ENCODE assay signal across 29 mouse cellular contexts in the genomic region with DNA sequence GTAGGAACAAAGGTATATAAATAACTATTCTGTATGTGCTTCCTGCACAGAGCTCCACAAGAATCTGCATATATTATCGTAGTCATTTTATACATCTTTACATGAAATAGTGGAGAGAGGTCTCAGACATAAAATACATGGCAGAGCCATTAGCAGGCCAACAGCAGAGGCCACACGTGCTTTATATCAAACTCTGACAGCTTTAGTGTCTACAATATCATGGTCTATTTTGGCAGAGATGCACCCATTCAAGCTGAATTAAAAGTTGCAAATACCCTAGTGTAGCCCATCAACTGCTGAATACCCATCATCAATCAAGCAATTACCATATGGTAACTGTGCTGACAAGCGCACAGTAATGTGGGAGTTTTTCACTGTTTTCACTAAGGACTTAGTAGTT.
DNase-seq lines count a peak whose midpoint lies in the region; ATAC-seq and TF ChIP-seq lines count a peak whose summit lies in the region.
"Had no signal": no experiment of that assay in that cellular context is flagged by ENCODE, and none has a peak within 500 bp of the region (broad histone marks: within the 10 kb centered on the region; RNA-seq: fewer than 3 reads in every experiment).

No protein-coding gene starts in this region.

- no peaks in the 10 kb centered on the region for H3K27me3 ChIP-seq in hindbrain, embryonic 12.5 days
- no peaks in the 10 kb centered on the region for H3K27me3 ChIP-seq in hindbrain, embryonic 14.5 days (ENCODE audit: control insufficient read depth, insufficient read depth, low read length)
- H3K27me3 ChIP-seq in kidney, postnatal 0 days (ENCODE audit: insufficient read depth, low read length), result no peaks in the 10 kb centered on the region
- H3K27me3 ChIP-seq in kidney, adult 2 months (replicated peaks; ENCODE audit: control insufficient read depth, insufficient read depth, low read length), result no peaks in the 10 kb centered on the region
- no peaks in the 10 kb centered on the region for H3K27me3 ChIP-seq in heart, adult 2 months (ENCODE audit: control insufficient read depth, insufficient read depth, low read length)
- H3K27me3 ChIP-seq: embryonic facial prominence, embryonic 13.5 days; heart, embryonic 15.5 days; hindbrain, embryonic 13.5 days; limb, embryonic 13.5 days; megakaryocyte, embryonic 14.5 days; midbrain, embryonic 13.5 days; Patski had no signal

- peak; percentile 38; the same call in 1 of the 2 replicates for ATAC-seq in hindbrain, embryonic 12.5 days (ENCODE audit: low FRiP score)
- no peak for ATAC-seq in hindbrain, embryonic 14.5 days (ENCODE audit: low FRiP score)
- ATAC-seq in kidney, postnatal 0 days (replicated peaks; ENCODE audit: low FRiP score, low read depth), result peak; percentile 54; the same call in 1 of the 2 replicates
- ATAC-seq: forebrain, postnatal 0 days; inflammation-experienced regulatory T-cells, adult 6 months; midbrain, embryonic 13.5 days; Patski had no signal

- H3K4me3 ChIP-seq in hindbrain, embryonic 12.5 days, result no peak overlapping the region
- no peak overlapping the region for H3K4me3 ChIP-seq in hindbrain, embryonic 14.5 days (replicated peaks; ENCODE audit: low read length)
- H3K4me3 ChIP-seq in kidney, postnatal 0 days (replicated peaks; ENCODE audit: low read depth, low read length), result no peak overlapping the region
- no peak overlapping the region for H3K4me3 ChIP-seq in kidney, adult 2 months (ENCODE audit: insufficient read depth, low read depth, low read length)
- no peak overlapping the region for H3K4me3 ChIP-seq in heart, adult 2 months
- H3K4me3 ChIP-seq: embryonic facial prominence, embryonic 13.5 days; forebrain, embryonic 10.5 days; heart, embryonic 15.5 days; hindbrain, embryonic 13.5 days; layer of hippocampus, adult 2 months; left cerebral cortex, adult 2 months; limb, embryonic 13.5 days; megakaryocyte, embryonic 14.5 days; midbrain, embryonic 13.5 days had no signal

- WGBS in hindbrain, embryonic 12.5 days, result 57% methylated on average over 3 of the region's 3 CpGs
- 59% methylated on average over 3 of the region's 3 CpGs for WGBS in hindbrain, embryonic 14.5 days
- 43% methylated on average over 3 of the region's 3 CpGs for WGBS in kidney, postnatal 0 days
- WGBS in kidney, adult 2 months, result 49% methylated on average over 3 of the region's 3 CpGs
- WGBS in heart, adult 2 months, result 71% methylated on average over 3 of the region's 3 CpGs

- no peak overlapping the region for H3K4me2 ChIP-seq in hindbrain, embryonic 12.5 days (replicated peaks)
- no peak overlapping the region for H3K4me2 ChIP-seq in hindbrain, embryonic 14.5 days (replicated peaks)
- no peak overlapping the region for H3K4me2 ChIP-seq in kidney, postnatal 0 days (ENCODE audit: low read length)
- H3K4me2 ChIP-seq: embryonic facial prominence, embryonic 13.5 days; heart, embryonic 15.5 days; hindbrain, embryonic 13.5 days; limb, embryonic 13.5 days; liver, embryonic 11.5 days; midbrain, embryonic 13.5 days had no signal

- no peak overlapping the region for H3K27ac ChIP-seq in hindbrain, embryonic 12.5 days
- no peak overlapping the region for H3K27ac ChIP-seq in hindbrain, embryonic 14.5 days
- H3K27ac ChIP-seq in kidney, postnatal 0 days, result no peak overlapping the region
- no peak overlapping the region for H3K27ac ChIP-seq in kidney, adult 2 months (ENCODE audit: insufficient read depth, low read depth, low read length)
- H3K27ac ChIP-seq in heart, adult 2 months, result no peak overlapping the region
- H3K27ac ChIP-seq: embryonic facial prominence, embryonic 13.5 days; forebrain, embryonic 10.5 days; heart, embryonic 15.5 days; hindbrain, embryonic 13.5 days; layer of hippocampus, adult 2 months; left cerebral cortex, adult 2 months; limb, embryonic 13.5 days; midbrain, embryonic 13.5 days had no signal

- TF ChIP-seq EP300 in heart, adult 2 months (IDR thresholded peaks at IDR 0.05; ENCODE audit: insufficient read depth, low read depth, low read length), result no peak

- H3K36me3 ChIP-seq in hindbrain, embryonic 12.5 days, result no peaks in the 10 kb centered on the region
- no peaks in the 10 kb centered on the region for H3K36me3 ChIP-seq in hindbrain, embryonic 14.5 days (replicated peaks; ENCODE audit: control insufficient read depth, insufficient read depth)
- no peaks in the 10 kb centered on the region for H3K36me3 ChIP-seq in kidney, postnatal 0 days (ENCODE audit: insufficient read depth, low read length)
- H3K36me3 ChIP-seq in kidney, adult 2 months (ENCODE audit: control insufficient read depth, insufficient read depth, low read length), result no peaks in the 10 kb centered on the region
- no peaks in the 10 kb centered on the region for H3K36me3 ChIP-seq in heart, adult 2 months (ENCODE audit: control insufficient read depth, insufficient read depth, low read length)
- H3K36me3 ChIP-seq: embryonic facial prominence, embryonic 13.5 days; forebrain, embryonic 10.5 days; heart, embryonic 15.5 days; hindbrain, embryonic 13.5 days; limb, embryonic 13.5 days; midbrain, embryonic 13.5 days had no signal

- H3K9ac ChIP-seq in hindbrain, embryonic 12.5 days, result no peak overlapping the region
- no peak overlapping the region for H3K9ac ChIP-seq in hindbrain, embryonic 14.5 days
- H3K9ac ChIP-seq in kidney, postnatal 0 days (ENCODE audit: low read depth, low read length), result no peak overlapping the region
- H3K9ac ChIP-seq in heart, adult 2 months (ENCODE audit: low read depth, low read length), result no peak overlapping the region
- H3K9ac ChIP-seq: embryonic facial prominence, embryonic 13.5 days; forebrain, postnatal 0 days; heart, embryonic 15.5 days; hindbrain, embryonic 13.5 days; limb, embryonic 13.5 days; midbrain, embryonic 13.5 days had no signal

- no peaks in the 10 kb centered on the region for H3K4me1 ChIP-seq in hindbrain, embryonic 12.5 days
- H3K4me1 ChIP-seq in hindbrain, embryonic 14.5 days (replicated peaks; ENCODE audit: control insufficient read depth, insufficient read depth, low read length), result no peaks in the 10 kb centered on the region
- H3K4me1 ChIP-seq in kidney, postnatal 0 days (replicated peaks; ENCODE audit: insufficient read depth, low read length), result no peaks in the 10 kb centered on the region
- H3K4me1 ChIP-seq in kidney, adult 2 months (ENCODE audit: control insufficient read depth, insufficient read depth, low read length), result no peaks in the 10 kb centered on the region
- no peaks in the 10 kb centered on the region for H3K4me1 ChIP-seq in heart, adult 2 months (ENCODE audit: control insufficient read depth, insufficient read depth, low read length)
- H3K4me1 ChIP-seq: embryonic facial prominence, embryonic 13.5 days; forebrain, embryonic 10.5 days; heart, embryonic 15.5 days; hindbrain, embryonic 13.5 days; megakaryocyte, embryonic 14.5 days; midbrain, embryonic 13.5 days had no signal

- no peak for TF ChIP-seq POLR2A in kidney, adult 2 months (IDR thresholded peaks at IDR 0.05; ENCODE audit: low read depth, low read length)
- no peak for TF ChIP-seq POLR2A in brain, embryonic 14.5 days (IDR thresholded peaks at IDR 0.05; ENCODE audit: borderline replicate concordance, extremely low read depth, insufficient read depth, insufficient read length, poor library complexity, severe bottlenecking)
- no peak for TF ChIP-seq POLR2A in heart, adult 2 months (IDR thresholded peaks at IDR 0.05; ENCODE audit: insufficient read depth, low read depth, low read length)

- intact Hi-C loops in heart, adult 2 months (cut with DNase I), result no loop called here

- no peak for TF ChIP-seq CTCF in kidney, postnatal 0 days (IDR thresholded peaks at IDR 0.05; ENCODE audit: low read depth)
- no peak for TF ChIP-seq CTCF in kidney, adult 2 months (conservative IDR thresholded peaks at IDR 0.05; ENCODE audit: insufficient read depth, insufficient read length, low read depth, low read length)
- TF ChIP-seq CTCF in brain, embryonic 14.5 days (IDR thresholded peaks at IDR 0.05; ENCODE audit: borderline replicate concordance, extremely low read depth, insufficient read depth, insufficient read length), result no peak
- no peak for TF ChIP-seq CTCF in heart, adult 2 months (IDR thresholded peaks at IDR 0.05)

- H3K9me3 ChIP-seq in hindbrain, embryonic 12.5 days (replicated peaks), result no peaks in the 10 kb centered on the region
- no peaks in the 10 kb centered on the region for H3K9me3 ChIP-seq in hindbrain, embryonic 14.5 days (ENCODE audit: control insufficient read depth, low read length)
- H3K9me3 ChIP-seq in kidney, postnatal 0 days (replicated peaks; ENCODE audit: low read length), result no peaks in the 10 kb centered on the region
- H3K9me3 ChIP-seq: embryonic facial prominence, embryonic 13.5 days; forebrain, embryonic 10.5 days; heart, embryonic 15.5 days; hindbrain, embryonic 13.5 days; limb, embryonic 13.5 days; megakaryocyte, embryonic 14.5 days; midbrain, embryonic 13.5 days had no signal

- DNase-seq in hindbrain, embryonic 14.5 days (ENCODE audit: low spot score), result no peak
- DNase-seq in kidney, postnatal 0 days (ENCODE audit: low spot score), result peak; percentile 82
- DNase-seq in kidney, adult 2 months, result no peak
- DNase-seq in brain, embryonic 14.5 days (ENCODE audit: low read depth), result peak; percentile 18
- peak; percentile 43 for DNase-seq in mesoderm, embryonic 11.5 days (ENCODE audit: low read depth, low spot score)
- no peak for DNase-seq in heart, adult 2 months
- no peak for DNase-seq in cerebellum, postnatal 4 days (ENCODE audit: low spot score in 2 of 2)
- DNase-seq: adrenal gland, postnatal 10 days; cerebellum, adult 11 months; cerebellum, adult 9-11 months; forebrain, postnatal 0 days; kidney, postnatal 25 days; lung, postnatal 4 days; right cerebral cortex, postnatal 4 days; thymus, adult 18-20 months; thymus, postnatal 25 days had no signal

- no peaks in the 10 kb centered on the region for H3K79me2 ChIP-seq in heart, adult 2 months (replicated peaks; ENCODE audit: control insufficient read depth, insufficient read depth, low read length)

Comparison
In these comparisons a context has a peak if more than half of its experiments do, and no peak if none do; other contexts are left out.
1. DNase-seq: peak in kidney, postnatal 0 days (single experiment), brain, embryonic 14.5 days (single experiment) and mesoderm, embryonic 11.5 days (single experiment); none in hindbrain, embryonic 14.5 days (single experiment), kidney, adult 2 months (single experiment), heart, adult 2 months (0 of 2) and cerebellum, postnatal 4 days (0 of 2).